Mouse (Mus musculus) hindbrain, embryonic 11.5 days (tissue): ENCODE measurements around the gene Pdzk1ip1. TPM values are rescaled to one million over a fixed set of nuclear protein-coding genes. Genes with fewer than 3 reads are reported as not detected.

ENCODE experiments used
- ATAC-seq: fragments of 200-750 bp; cut with Nextera tagmentation; 2 replicates; pipeline ENCODE4 v1.8.0; 2017; ENCODE audit warnings: mild to moderate bottlenecking, moderate TSS enrichment, moderate library complexity; ENCODE audit not compliant: low FRiP score
- DNase-seq: peaks from one replicate; pipeline ENCODE4 v3.0.0-alpha.2; 2015; ENCODE audit warnings: low spot score
- H3K27ac ChIP-seq: fragments of 300-500 bp; sonication (generic); 2 replicates; pipeline ENCODE4 v1.5.1; 2014; ENCODE audit warnings: mild to moderate bottlenecking, low read depth, low read length
- H3K27me3 ChIP-seq: fragments of 300-500 bp; sonication (generic); 2 replicates; pipeline ENCODE4 v1.6.1; 2014; ENCODE audit warnings: mild to moderate bottlenecking, low read length, moderate library complexity, mixed read lengths; ENCODE audit not compliant: control insufficient read depth, insufficient read depth
- H3K36me3 ChIP-seq: fragments of 300-500 bp; sonication (generic); 2 replicates; pipeline ENCODE4 v1.6.1; 2014; ENCODE audit warnings: mild to moderate bottlenecking, low read length, moderate library complexity, mixed read lengths; ENCODE audit not compliant: control insufficient read depth, insufficient read depth
- H3K4me1 ChIP-seq: fragments of 300-500 bp; sonication (generic); replicated peaks from 2 replicates; pipeline ENCODE4 v1.6.1; 2014; ENCODE audit warnings: low read length, mixed read lengths; ENCODE audit not compliant: control insufficient read depth, insufficient read depth
- H3K4me2 ChIP-seq: fragments of 300-500 bp; sonication (generic); replicated peaks from 2 replicates; pipeline ENCODE4 v1.6.1; 2014; ENCODE audit warnings: mild to moderate bottlenecking, low read depth, low read length
- H3K4me3 ChIP-seq: fragments of 300-500 bp; sonication (generic); 2 replicates; pipeline ENCODE4 v1.5.1; 2014; ENCODE audit warnings: low read depth, low read length
- H3K9ac ChIP-seq: fragments of 300-500 bp; sonication (generic); 2 replicates; pipeline ENCODE4 v1.6.1; 2014; ENCODE audit warnings: low read depth, low read length
- H3K9me3 ChIP-seq: fragments of 300-500 bp; sonication (generic); 2 replicates; pipeline ENCODE4 v1.6.1; 2016; ENCODE audit warnings: low read length; ENCODE audit not compliant: control insufficient read depth
- WGBS: fragments of 180-500 bp; shearing (Covaris S2); extraction: QIAGEN DNeasy Blood & Tissue Kit; methylation state at CpG from one replicate; pipeline ENCODE4 v1.1.7; 2014; 5-methylcytosine and 5-hydroxymethylcytosine counted together
- polyA plus RNA-seq: library from polyadenylated mRNA; unstranded; fragments of >200 nt; fragmentation: Nextera tagmentation; extraction: Ambion mirVana; gene quantifications from 2 replicates; pipeline ENCODE4 v1.2.1, GENCODE M21; 2014

The Pdzk1ip1 gene
- polyA plus RNA-seq = 12.8 and 16.0 TPM in 2 replicates

GRCm38 (mm10) chr4:115088611-115089338, at the start of gene Pdzk1ip1:
TSS of gene Pdzk1ip1 (plus strand) at chr4:115088708.
- ATAC-seq = no peak
- no peaks in the 10 kb centered on the region for H3K4me1 ChIP-seq
- 25% methylated on average over 11 of the region's 11 CpGs for WGBS
- peaks cover 2% of the 10 kb centered on the region; the same call in 1 of the 2 replicates for H3K27me3 ChIP-seq
- no peak within 1 kb of the TSS for H3K27ac ChIP-seq
- no peaks in the 10 kb centered on the region for H3K9me3 ChIP-seq
- H3K4me2 ChIP-seq = no peak within 1 kb of the TSS
- DNase-seq = no peak
- H3K4me3 ChIP-seq = no peak within 1 kb of the TSS
- no peak within 1 kb of the TSS for H3K9ac ChIP-seq
- no peaks in the 10 kb centered on the region for H3K36me3 ChIP-seq

DNA sequence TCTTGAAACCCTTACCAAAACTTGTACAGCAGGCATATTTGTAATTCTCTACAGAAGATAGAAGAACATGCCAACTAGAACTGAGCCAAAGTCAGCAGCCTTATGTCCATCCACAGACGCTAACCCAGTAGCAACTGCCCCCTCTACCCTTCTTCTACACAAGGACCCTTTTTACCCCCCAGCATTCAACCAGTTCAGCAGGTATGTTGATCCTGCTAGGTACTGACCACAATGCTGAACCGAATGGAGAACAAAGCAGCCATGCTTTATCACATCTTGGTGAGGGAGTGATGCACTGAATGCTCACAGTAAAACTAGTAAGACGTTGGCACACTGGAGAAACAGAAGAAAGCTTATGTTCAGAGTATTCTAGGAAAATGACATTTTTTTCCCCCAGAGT, 42.9 kb upstream of the Pdzk1ip1 start:
- Histone ChIP-seq H3K4me1 (no peaks in the 10 kb centered on the region), H3K4me3 (no peak overlapping the region), H3K9ac (no peak overlapping the region), H3K4me2 (no peak overlapping the region), H3K27ac (no peak overlapping the region), H3K9me3 (no peaks in the 10 kb centered on the region), H3K27me3 (peaks cover 14% of the 10 kb centered on the region; the same call in 1 of the 2 replicates), H3K36me3 (0 out of 2 replicates have a peak, but pooled peaks cover 2% of the 10 kb centered on the region)
- no peak for ATAC-seq
- no peak for DNase-seq
- 89% methylated on average over 3 of the region's 3 CpGs for WGBS

GRCm38 (mm10) chr4:115047750-115048149, 40.8 kb upstream of the Pdzk1ip1 start:
- Histone ChIP-seq H3K27ac (no peak overlapping the region), H3K9me3 (no peaks in the 10 kb centered on the region), H3K4me1 (no peaks in the 10 kb centered on the region), H3K4me2 (no peak overlapping the region), H3K36me3 (no peaks in the 10 kb centered on the region), H3K9ac (no peak overlapping the region), H3K27me3 (peaks cover 31% of the 10 kb centered on the region), H3K4me3 (no peak overlapping the region)
- DNase-seq (peak; percentile 79), ATAC-seq (0 out of 2 replicates have a peak, but pooled peaks have one; percentile 43)
- WGBS = 4% methylated on average over 5 of the region's 5 CpGs

GRCm38 (mm10) chr4:115048190-115048589, 40.3 kb upstream of the Pdzk1ip1 start:
- no peaks in the 10 kb centered on the region for H3K4me1 ChIP-seq
- no peak overlapping the region for H3K4me2 ChIP-seq
- no peaks in the 10 kb centered on the region for H3K36me3 ChIP-seq
- DNase-seq = no peak
- H3K9me3 ChIP-seq = no peaks in the 10 kb centered on the region
- peaks cover 36% of the 10 kb centered on the region for H3K27me3 ChIP-seq
- no peak overlapping the region for H3K4me3 ChIP-seq
- no peak overlapping the region for H3K9ac ChIP-seq
- ATAC-seq = no peak
- no peak overlapping the region for H3K27ac ChIP-seq
- WGBS = 73% methylated on average over 8 of the region's 8 CpGs

- H3K27ac ChIP-seq = no peak overlapping the region
- WGBS = 80% methylated on average over 5 of the region's 5 CpGs
- no peaks in the 10 kb centered on the region for H3K9me3 ChIP-seq
- H3K27me3 ChIP-seq = peaks cover 62% of the 10 kb centered on the region
- H3K4me2 ChIP-seq = no peak overlapping the region
- DNase-seq (no peak), ATAC-seq (no peak)
- no peaks in the 10 kb centered on the region for H3K36me3 ChIP-seq
- no peaks in the 10 kb centered on the region for H3K4me1 ChIP-seq
- no peak overlapping the region for H3K9ac ChIP-seq
- H3K4me3 ChIP-seq = no peak overlapping the region
Observed at GRCm38 (mm10) chr4:115051245-115051644, 37.3 kb upstream of the Pdzk1ip1 start.

- Histone ChIP-seq H3K9ac (no peak overlapping the region), H3K27ac (no peak overlapping the region), H3K9me3 (no peaks in the 10 kb centered on the region), H3K27me3 (peaks cover 70% of the 10 kb centered on the region), H3K4me1 (no peaks in the 10 kb centered on the region; the same call in 1 of the 2 replicates), H3K36me3 (no peaks in the 10 kb centered on the region), H3K4me2 (peak overlapping the region; percentile 20), H3K4me3 (peak overlapping the region; percentile 16; the same call in 1 of the 2 replicates)
- peak; percentile 63 for DNase-seq
- peak; percentile 43 for ATAC-seq
- WGBS = 1% methylated on average over 36 of the region's 36 CpGs
Observed at GRCm38 (mm10) chr4:115052343-115053005, 36.0 kb upstream of the Pdzk1ip1 start.

GRCm38 (mm10) chr4:115055044-115055443, 33.5 kb upstream of the Pdzk1ip1 start:
- ATAC-seq = no peak

GRCm38 (mm10) chr4:115055691-115056090, 32.8 kb upstream of the Pdzk1ip1 start:
- ATAC-seq = no peak
- Histone ChIP-seq H3K9ac (no peak overlapping the region), H3K4me3 (no peak overlapping the region), H3K27ac (no peak overlapping the region), H3K36me3 (no peaks in the 10 kb centered on the region), H3K27me3 (peaks cover 86% of the 10 kb centered on the region), H3K9me3 (no peaks in the 10 kb centered on the region), H3K4me1 (no peaks in the 10 kb centered on the region; the same call in 1 of the 2 replicates), H3K4me2 (no peak overlapping the region)
- DNase-seq = no peak
- WGBS = 22% methylated on average over 3 of the region's 3 CpGs

More at GRCm38 (mm10) chr4:115055044-115055443, 33.5 kb upstream of the Pdzk1ip1 start:
- Histone ChIP-seq H3K9ac (no peak overlapping the region), H3K27ac (no peak overlapping the region), H3K27me3 (peaks cover 84% of the 10 kb centered on the region), H3K9me3 (no peaks in the 10 kb centered on the region), H3K4me3 (no peak overlapping the region), H3K36me3 (no peaks in the 10 kb centered on the region), H3K4me1 (no peaks in the 10 kb centered on the region; the same call in 1 of the 2 replicates), H3K4me2 (no peak overlapping the region)
- DNase-seq = peak; percentile 33
- 9% methylated on average over 2 of the region's 2 CpGs for WGBS
